Mouse (Mus musculus) thymus, adult 2 months (tissue): ENCODE measurements around the gene Gm5157. TPM values are rescaled to one million over a fixed set of nuclear protein-coding genes. Genes with fewer than 3 reads are reported as not detected.
"Not testable (repeated sequence)": the region's sequence is repeated elsewhere in the genome, so short reads cannot be mapped to it uniquely, and the experiment has no call there.

Source experiments
- DNase-seq: peaks from one replicate; pipeline ENCODE4 v3.0.0; 2021
- H3K27ac ChIP-seq: fragments of 200-500 bp; 2 replicates; pipeline ENCODE4 v1.5.1; 2012; ENCODE audit warnings: low read length, control low read depth; ENCODE audit not compliant: control insufficient read depth, insufficient read depth
- H3K27me3 ChIP-seq: fragments of 200-500 bp; 2 replicates; pipeline ENCODE4 v1.6.1; 2012; ENCODE audit warnings: mild to moderate bottlenecking, low read length, moderate library complexity, mixed read lengths; ENCODE audit not compliant: control insufficient read depth, insufficient read depth
- H3K36me3 ChIP-seq: fragments of 200-500 bp; 2 replicates; pipeline ENCODE4 v1.6.1; 2012; ENCODE audit warnings: mild to moderate bottlenecking, low read length, moderate library complexity; ENCODE audit not compliant: control insufficient read depth, insufficient read depth
- H3K4me1 ChIP-seq: fragments of 200-500 bp; replicated peaks from 2 replicates; pipeline ENCODE4 v1.6.1; 2012; ENCODE audit warnings: low read length; ENCODE audit not compliant: control insufficient read depth, insufficient read depth
- H3K4me3 ChIP-seq: fragments of 200-500 bp; 2 replicates; pipeline ENCODE4 v1.5.1; 2012; ENCODE audit warnings: mild to moderate bottlenecking, low read length, control low read depth, moderate library complexity; ENCODE audit not compliant: control insufficient read depth, insufficient read depth
- WGBS: fragments of 180-500 bp; shearing (Covaris S2); methylation state at CpG from one replicate; pipeline ENCODE4 v1.1.7; 2018; 5-methylcytosine and 5-hydroxymethylcytosine counted together
- polyA plus RNA-seq: library from polyadenylated mRNA; depleted of rRNA; stranded (reverse); fragments of >200 nt; gene quantifications from 2 replicates; pipeline ENCODE4 v1.2.3, GENCODE M21; 2012; rRNA removed

The Gm5157 gene
- not detected in 2 replicates for polyA plus RNA-seq

GRCm38 (mm10) chr7:21190323-21190722, at the start of gene Gm5157:
Gene Gm5157 (minus strand): TSS chr7:21190423.
- not testable (repeated sequence) for DNase-seq, H3K4me1 ChIP-seq, H3K27me3 ChIP-seq, H3K4me3 ChIP-seq, H3K27ac ChIP-seq, H3K36me3 ChIP-seq
- whole genome bisulfite sequencing, result 29% methylated on average over 1 of the region's 2 CpGs

- not testable (repeated sequence) for H3K27me3 ChIP-seq, H3K27ac ChIP-seq, H3K4me3 ChIP-seq, H3K4me1 ChIP-seq, H3K36me3 ChIP-seq, DNase-seq
- 30% methylated on average over 1 of the region's 3 CpGs for WGBS
Observed at GRCm38 (mm10) chr7:21161885-21162284, 28.3 kb downstream of the Gm5157 start, which contains the start of gene Vmn1r123. Gene Vmn1r123 (plus strand): TSS chr7:21162185.

Other genes starting within 250 kb of the Gm5157 start
- gene Vmn1r119, start 178.0 kb downstream of the Gm5157 start, polyA plus RNA-seq, result not detected in 2 replicates
- gene Vmn1r120, start 136.6 kb downstream of the Gm5157 start, polyA plus RNA-seq, result not detected in 2 replicates
- not detected in 2 replicates for gene Vmn1r121, start 91.9 kb downstream of the Gm5157 start, polyA plus RNA-seq
- gene Vmn1r122, start 56.3 kb downstream of the Gm5157 start, polyA plus RNA-seq, result not detected in 2 replicates
- gene Vmn1r123, start 28.2 kb downstream of the Gm5157 start, polyA plus RNA-seq, result not detected in 2 replicates
- gene Vmn1r124, start 70.2 kb upstream of the Gm5157 start, polyA plus RNA-seq, result not detected in 2 replicates
- not detected in 2 replicates for gene Vmn1r125, start 81.8 kb upstream of the Gm5157 start, polyA plus RNA-seq
- gene Vmn1r126, start 111.0 kb upstream of the Gm5157 start, polyA plus RNA-seq, result not detected in 2 replicates
- not detected in 2 replicates for gene Vmn1r127, start 129.4 kb upstream of the Gm5157 start, polyA plus RNA-seq
- gene Vmn1r128, start 158.9 kb upstream of the Gm5157 start, polyA plus RNA-seq, result not detected in 2 replicates
- gene Vmn1r129, start 170.9 kb upstream of the Gm5157 start, polyA plus RNA-seq, result not detected in 2 replicates
- not detected in 2 replicates for gene Gm6882, start 242.3 kb upstream of the Gm5157 start, polyA plus RNA-seq